Mouse (Mus musculus) CH12.LX (cell line): Measurements from ENCODE around the gene Ly6g6c. TPM values are rescaled to one million over a fixed set of nuclear protein-coding genes. Genes with fewer than 3 reads are reported as not detected.

Experiments used
- DNase-seq: peaks from one replicate; pipeline ENCODE4 v3.0.0-alpha.2; 2013; ENCODE audit errors: extremely low read depth
- H3K27ac ChIP-seq: 2 replicates; pipeline ENCODE4 v1.5.1; 2012; ENCODE audit warnings: low read depth, mild to moderate bottlenecking, control low read depth, moderate library complexity; ENCODE audit not compliant: insufficient read depth
- H3K27me3 ChIP-seq: replicated peaks from 2 replicates; pipeline ENCODE3; 2012; ENCODE audit warnings: inconsistent platforms
- H3K36me3 ChIP-seq, 2 experiments: replicated peaks in 1 of 2; 2 replicates each; pipeline versions ENCODE3 to v1.6.1; 2012; ENCODE audit warnings: inconsistent platforms in 1 of 2, low read length in 1 of 2, mild to moderate bottlenecking in 1 of 2, mixed read lengths in 1 of 2, moderate library complexity in 1 of 2; ENCODE audit not compliant: control insufficient read depth in 1 of 2, insufficient read depth in 1 of 2
- H3K4me1 ChIP-seq, 2 experiments: 2 replicates each; pipeline ENCODE4 v1.6.1; 2012; ENCODE audit warnings: inconsistent platforms in 1 of 2, moderate library complexity in 1 of 2; ENCODE audit not compliant: insufficient read depth in 2 of 2, control insufficient read depth in 1 of 2
- H3K4me2 ChIP-seq: 2 replicates; pipeline ENCODE4 v1.6.1; 2012; ENCODE audit warnings: low read depth, mild to moderate bottlenecking, control low read depth; ENCODE audit not compliant: poor library complexity, insufficient read depth, severe bottlenecking
- H3K4me3 ChIP-seq, 3 experiments: fragments of 150-350 bp in 1 of 3; sonication (generic) in 1 of 3; replicated peaks in 1 of 3; 2 replicates each; pipeline versions ENCODE3 to v1.5.1; 2011 to 2012; ENCODE audit warnings: low read depth in 2 of 3, low read length in 2 of 3, mild to moderate bottlenecking in 2 of 3, moderate library complexity in 2 of 3, control low read depth in 1 of 3, improper control_type of control experiment in 1 of 3, inconsistent platforms in 1 of 3, mixed read lengths in 1 of 3; ENCODE audit not compliant: poor library complexity in 1 of 3
- H3K79me2 ChIP-seq: replicated peaks from 2 replicates; pipeline ENCODE4 v1.6.1; 2012; ENCODE audit warnings: mild to moderate bottlenecking, moderate library complexity; ENCODE audit not compliant: control insufficient read depth, poor library complexity, insufficient read depth, severe bottlenecking; ENCODE audit errors: extremely low read depth
- H3K9ac ChIP-seq: 2 replicates; pipeline ENCODE4 v1.6.1; 2012; ENCODE audit warnings: low read depth, mild to moderate bottlenecking, control low read depth, moderate library complexity; ENCODE audit not compliant: insufficient read depth
- H3K9me3 ChIP-seq: replicated peaks from 2 replicates; pipeline ENCODE3; 2012; ENCODE audit warnings: low read length, inconsistent platforms, mixed read lengths
- BHLHE40 ChIP-seq: IDR thresholded peaks from 2 replicates; pipeline ENCODE4 v1.6.1; 2011; ENCODE audit warnings: mild to moderate bottlenecking, low read depth, low read length, improper control_type of control experiment
- CHD2 ChIP-seq: IDR thresholded peaks from 2 replicates; pipeline ENCODE4 v1.6.1; 2011; ENCODE audit warnings: low read length, improper control_type of control experiment
- CTCF ChIP-seq, 2 experiments: IDR thresholded peaks in 1 of 2; conservative IDR thresholded peaks in 1 of 2; 2 replicates each; pipeline ENCODE4 v1.5.1; 2011 to 2012; ENCODE audit warnings: low read depth in 2 of 2, low read length in 2 of 2, improper control_type of control experiment in 1 of 2, inconsistent platforms in 1 of 2, mild to moderate bottlenecking in 1 of 2, moderate library complexity in 1 of 2
- IRF4 ChIP-seq: IDR thresholded peaks from 2 replicates; pipeline ENCODE4 v1.6.1; 2014; ENCODE audit warnings: low read depth, mild to moderate bottlenecking, inconsistent platforms, low read length, improper control_type of control experiment
- JUN ChIP-seq: IDR thresholded peaks from 2 replicates; pipeline ENCODE4 v1.6.1; 2011; ENCODE audit warnings: low read depth, mild to moderate bottlenecking, low read length, improper control_type of control experiment, moderate library complexity; ENCODE audit not compliant: insufficient read depth
- KAT2A ChIP-seq: IDR thresholded peaks from 2 replicates; pipeline ENCODE4 v1.6.1; 2012; ENCODE audit warnings: low read length, improper control_type of control experiment, inconsistent platforms; ENCODE audit not compliant: insufficient replicate concordance
- NELFE ChIP-seq: IDR thresholded peaks from 2 replicates; pipeline ENCODE4 v1.6.1; 2011; ENCODE audit warnings: low read depth, low read length, improper control_type of control experiment
- NRF1 ChIP-seq: IDR thresholded peaks from 2 replicates; pipeline ENCODE4 v1.6.1; 2014; ENCODE audit warnings: low read depth, mild to moderate bottlenecking, inconsistent platforms, low read length, improper control_type of control experiment, moderate library complexity
- POLR2AphosphoS2 ChIP-seq: IDR thresholded peaks from 2 replicates; pipeline ENCODE4 v1.6.1; 2011; ENCODE audit warnings: low read depth, low read length, improper control_type of control experiment
- RAD21 ChIP-seq: IDR thresholded peaks from 2 replicates; pipeline ENCODE4 v1.6.1; 2011; ENCODE audit warnings: low read depth, mild to moderate bottlenecking, low read length, improper control_type of control experiment, moderate library complexity
- SMC3 ChIP-seq: IDR thresholded peaks from 2 replicates; pipeline ENCODE4 v1.6.1; 2011; ENCODE audit warnings: low read depth, low read length, improper control_type of control experiment
- TBP ChIP-seq: conservative IDR thresholded peaks from 2 replicates; pipeline ENCODE4 v1.6.1; 2011; ENCODE audit warnings: low read depth, low read length, improper control_type of control experiment
- USF2 ChIP-seq: conservative IDR thresholded peaks from 2 replicates; pipeline ENCODE4 v1.6.1; 2011; ENCODE audit warnings: low read depth, low read length, improper control_type of control experiment
- ZC3H11A ChIP-seq: IDR thresholded peaks from 2 replicates; pipeline ENCODE4 v1.6.1; 2012; ENCODE audit warnings: low read depth, mild to moderate bottlenecking, inconsistent platforms, low read length, improper control_type of control experiment
- ZMIZ1 ChIP-seq: IDR thresholded peaks from 2 replicates; pipeline ENCODE4 v1.6.1; 2012; ENCODE audit warnings: low read depth, mild to moderate bottlenecking, inconsistent platforms, low read length, improper control_type of control experiment
- dilution Hi-C: fragments of 300-500 bp; cut with MboI; formaldehyde crosslinking; loops from 2 replicates; pipeline ENCODE4 v1.14.3; 2020; ENCODE audit warnings: low sequenced_read_pairs; ENCODE audit not compliant: extremely low pct_unique_long_range_greater_than_20kb, extremely low pct_ligation_motif_present
- in situ Hi-C: fragments of 300-500 bp; cut with MboI; formaldehyde crosslinking; loops from 3 replicates; pipeline ENCODE4 v1.14.3; 2019; ENCODE audit warnings: low sequenced_read_pairs, low pct_ligation_motif_present, low pct_unique_long_range_greater_than_20kb, mixed read lengths
- polyA plus RNA-seq: library from polyadenylated mRNA; unstranded; fragments of >175 nt; gene quantifications from 2 replicates; pipeline ENCODE4 v1.2.1, GENCODE M21; 2012; ENCODE audit warnings: low read depth; ENCODE audit not compliant: insufficient read length
- total RNA-seq, 2 experiments: library from RNA; depleted of rRNA; stranded (reverse); fragments of 300-350 nt in 1 of 2; fragments of >200 nt in 1 of 2; gene quantifications; 2 replicates each; pipeline ENCODE4 v1.2.3; 2012 to 2014

Ly6g6c gene
- total and polyA plus RNA-seq, 3 experiments = 0.30 TPM; not detected in 2

DNA sequence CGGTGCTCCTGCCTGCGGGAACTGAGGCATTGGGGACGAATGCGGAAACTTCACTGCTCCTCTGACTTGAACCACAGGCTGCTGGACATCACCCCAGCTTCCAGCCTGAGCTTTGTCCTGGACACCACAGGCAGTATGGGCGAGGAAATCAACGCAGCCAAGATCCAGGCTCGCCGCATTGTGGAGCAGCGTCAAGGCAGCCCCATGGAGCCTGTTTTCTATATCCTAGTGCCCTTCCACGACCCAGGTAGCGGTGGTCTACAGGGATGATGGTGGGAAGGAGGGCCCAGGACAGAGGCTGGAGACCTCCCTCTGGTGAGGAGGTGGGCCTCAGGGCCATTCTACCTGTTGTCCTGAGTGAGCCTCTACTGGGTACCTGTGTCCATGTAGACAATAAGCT, 45.3 kb upstream of the Ly6g6c start:
- Histone ChIP-seq H3K27me3 (no peaks in the 10 kb centered on the region), H3K27ac (no peak overlapping the region), H3K9ac (no peak overlapping the region), H3K4me1 (peaks cover 4 to 29% of the 10 kb centered on the region in 2 experiments), H3K79me2 (no peaks in the 10 kb centered on the region), H3K9me3 (no peaks in the 10 kb centered on the region), H3K36me3 (peaks cover 17 to 73% of the 10 kb centered on the region in 2 experiments), H3K4me2 (no peak overlapping the region), H3K4me3 (no peak overlapping the region)
- in situ Hi-C loops = loop anchor here (5.0 to 10.0 kb wide), 3 partner anchors 47 to 215 kb away; partner anchors contain the start of genes Atp6v1g2, Ly6g5b, Ly6g6c and Mpig6b
- dilution Hi-C loops = no loop called here
- no peak for TF ChIP-seq TBP
- TF ChIP-seq SMC3 = no peak
- no peak for DNase-seq

GRCm38 (mm10) chr17:35020551-35020950, 44.6 kb upstream of the Ly6g6c start:
- in situ Hi-C loops (loop anchor here (5.0 to 10.0 kb wide), 2 partner anchors 47 to 94 kb away; partner anchors contain the start of genes Ly6g5b, Ly6g6c and Mpig6b), dilution Hi-C loops (no loop called here)
- DNase-seq = no peak
- no peaks in the 10 kb centered on the region for H3K79me2 ChIP-seq
- no peak overlapping the region for H3K27ac ChIP-seq
- no peak overlapping the region for H3K4me3 ChIP-seq
- no peak overlapping the region for H3K9ac ChIP-seq
- H3K4me2 ChIP-seq = no peak overlapping the region
- no peaks in the 10 kb centered on the region for H3K9me3 ChIP-seq
- TF ChIP-seq IRF4 (no peak), KAT2A (no peak), USF2 (no peak), CHD2 (no peak), NELFE (no peak), NRF1 (no peak), SMC3 (no peak)
- TF ChIP-seq, all 38 proteins: peak for 0
- H3K4me1 ChIP-seq = peaks cover 4 to 33% of the 10 kb centered on the region in 2 experiments
- H3K27me3 ChIP-seq = no peaks in the 10 kb centered on the region
- H3K36me3 ChIP-seq = peaks cover 11 to 70% of the 10 kb centered on the region in 2 experiments

DNA sequence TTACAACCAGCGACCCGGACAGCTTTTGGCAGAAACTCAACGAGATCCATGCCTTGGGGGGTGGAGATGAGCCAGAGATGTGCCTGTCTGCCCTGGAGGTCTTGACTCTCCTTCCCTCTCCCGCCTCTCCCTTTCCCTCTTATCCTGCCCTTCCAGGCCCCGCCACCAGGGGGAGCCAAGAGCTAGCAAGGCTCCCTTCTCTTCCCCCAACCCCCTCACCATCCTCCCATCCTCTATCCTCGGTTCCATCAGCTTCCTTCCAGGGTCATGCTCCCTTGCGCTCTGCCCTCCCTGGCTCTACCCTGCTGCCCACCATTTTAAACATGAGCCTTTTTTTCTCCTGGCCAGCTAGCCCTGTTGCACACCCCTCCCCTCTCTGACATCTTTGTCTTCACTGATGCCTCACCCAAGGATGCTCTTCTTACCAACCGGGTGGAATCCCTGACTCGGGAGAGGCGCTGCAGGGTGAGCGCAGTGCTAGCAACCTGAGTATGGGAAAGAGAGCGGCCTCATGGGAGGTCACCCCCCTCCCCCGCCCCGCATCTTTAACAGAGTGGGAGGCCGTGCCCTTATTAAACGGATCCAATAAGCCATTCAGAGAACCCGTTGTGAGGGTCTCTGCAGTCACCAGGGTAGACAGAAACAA, 43.9 kb upstream of the Ly6g6c start:
- peaks cover 9 to 38% of the 10 kb centered on the region in 2 experiments for H3K4me1 ChIP-seq
- in situ Hi-C loops = loop anchor here (5.0 to 10.0 kb wide), 2 partner anchors 46 to 94 kb away; partner anchors contain the start of genes Ly6g5b, Ly6g6c and Mpig6b
- no peak overlapping the region for H3K27ac ChIP-seq
- H3K4me2 ChIP-seq = no peak overlapping the region
- H3K36me3 ChIP-seq = peaks cover 7 to 70% of the 10 kb centered on the region in 2 experiments
- no peaks in the 10 kb centered on the region for H3K27me3 ChIP-seq
- TF ChIP-seq RAD21 = peak; percentile 90
- no peak for TF ChIP-seq ZMIZ1
- peak; percentile 62 for TF ChIP-seq ZC3H11A
- TF ChIP-seq SMC3 = peak; percentile 98
- no peak for TF ChIP-seq USF2
- no peak for TF ChIP-seq POLR2AphosphoS2
- TF ChIP-seq JUN = no peak
- 0 out of 2 replicates have a peak, but pooled peaks have one; percentile 38 for TF ChIP-seq IRF4
- peak; percentile 78 to 97 for TF ChIP-seq CTCF (conservative IDR thresholded peaks at IDR 0.05 in 1 of 2, IDR thresholded peaks at IDR 0.05 in 1 of 2; ENCODE audit: low read depth in 2 of 2, low read length in 2 of 2)
- no peak for TF ChIP-seq BHLHE40
- H3K9ac ChIP-seq = 0 out of 2 replicates have a peak overlapping the region, but pooled peaks have one; percentile 14
- no peak overlapping the region for H3K4me3 ChIP-seq
- H3K79me2 ChIP-seq = no peaks in the 10 kb centered on the region; the same call in 1 of the 2 replicates
- no peaks in the 10 kb centered on the region for H3K9me3 ChIP-seq
- peak; percentile 75 for DNase-seq
- dilution Hi-C loops = no loop called here
